Mouse (Mus musculus): Measurements from ENCODE around the gene Macrod2. TPM values are rescaled to one million over a fixed set of nuclear protein-coding genes. Genes with fewer than 3 reads are reported as not detected.

Macrod2 gene
- polyA plus RNA-seq, 1 experiment from 2014 or later: 49.2 TPM

DNA sequence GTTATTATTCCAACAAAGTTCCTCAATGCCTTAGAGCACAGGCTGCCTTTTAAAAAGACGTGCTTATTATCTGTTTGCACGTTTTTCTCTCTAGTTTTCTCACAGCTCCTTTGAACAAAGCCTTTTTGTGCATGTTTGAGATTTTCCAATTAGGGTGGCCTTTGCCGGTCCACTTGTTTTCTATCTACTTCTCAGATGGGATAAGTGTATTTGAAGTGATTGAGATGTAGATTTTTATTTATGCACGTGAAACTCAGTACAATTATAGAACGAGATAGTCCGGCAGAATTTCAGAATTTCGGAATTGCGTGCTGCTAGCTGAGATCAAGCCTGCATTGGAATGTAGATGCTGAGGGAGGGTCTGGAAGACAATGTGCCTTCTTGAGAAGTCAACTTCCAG is 138.5 kb downstream of the Macrod2 start:
- no peak overlapping the region for H3K4me3 ChIP-seq (ENCODE audit: low read depth, low read length)
- no peaks in the 10 kb centered on the region for H3K27me3 ChIP-seq (replicated peaks; ENCODE audit: control insufficient read depth, insufficient read depth, low read length)
- ATAC-seq (no peak), DNase-seq (ENCODE audit: low spot score) (peak; percentile 31)
- H3K4me1 ChIP-seq (ENCODE audit: control insufficient read depth, insufficient read depth, low read length): peaks cover 7% of the 10 kb centered on the region; the same call in 1 of the 2 replicates
- H3K9me3 ChIP-seq (replicated peaks; ENCODE audit: control insufficient read depth, low read length): no peaks in the 10 kb centered on the region
- no peak overlapping the region; the same call in 1 of the 2 replicates for H3K9ac ChIP-seq (ENCODE audit: low read length)
- no peaks in the 10 kb centered on the region for H3K36me3 ChIP-seq (ENCODE audit: control insufficient read depth, insufficient read depth, low read length)
- H3K27ac ChIP-seq (ENCODE audit: low read depth, low read length): no peak overlapping the region
- H3K4me2 ChIP-seq (ENCODE audit: low read length): peak overlapping the region; percentile 31
- WGBS: 2% methylated on average over 8 of the region's 8 CpGs

DNA sequence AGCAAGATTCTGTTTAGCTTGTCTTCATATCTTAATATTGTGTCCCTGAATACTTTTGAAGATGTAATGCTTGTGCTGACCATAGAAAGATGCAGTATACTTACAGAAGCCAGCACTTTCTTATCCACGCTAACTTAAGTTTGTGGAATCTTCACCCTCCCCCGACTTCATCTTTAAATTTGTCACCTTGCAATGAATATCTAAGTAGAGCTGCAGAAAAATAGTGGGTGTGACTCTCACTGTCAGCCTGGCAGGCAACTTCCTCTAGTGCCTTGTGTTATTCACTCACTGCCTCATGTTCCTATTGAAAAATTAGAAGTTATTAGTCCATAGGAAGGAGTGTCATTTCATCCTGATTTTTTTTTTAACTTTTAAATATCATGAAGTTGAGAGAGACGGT is 139.5 kb downstream of the Macrod2 start:
- DNase-seq (ENCODE audit: low spot score) (no peak), ATAC-seq (no peak)
- no peaks in the 10 kb centered on the region for H3K36me3 ChIP-seq (ENCODE audit: control insufficient read depth, insufficient read depth, low read length)
- no peaks in the 10 kb centered on the region for H3K27me3 ChIP-seq (replicated peaks; ENCODE audit: control insufficient read depth, insufficient read depth, low read length)
- WGBS: 92% methylated on average over 3 of the region's 3 CpGs
- H3K9me3 ChIP-seq (replicated peaks; ENCODE audit: control insufficient read depth, low read length): no peaks in the 10 kb centered on the region
- no peak overlapping the region for H3K27ac ChIP-seq (ENCODE audit: low read depth, low read length)
- H3K9ac ChIP-seq (ENCODE audit: low read length): no peak overlapping the region
- no peak overlapping the region for H3K4me2 ChIP-seq (ENCODE audit: low read length)
- H3K4me1 ChIP-seq (ENCODE audit: control insufficient read depth, insufficient read depth, low read length): peaks cover 7% of the 10 kb centered on the region; the same call in 1 of the 2 replicates
- no peak overlapping the region for H3K4me3 ChIP-seq (ENCODE audit: low read depth, low read length)

DNA sequence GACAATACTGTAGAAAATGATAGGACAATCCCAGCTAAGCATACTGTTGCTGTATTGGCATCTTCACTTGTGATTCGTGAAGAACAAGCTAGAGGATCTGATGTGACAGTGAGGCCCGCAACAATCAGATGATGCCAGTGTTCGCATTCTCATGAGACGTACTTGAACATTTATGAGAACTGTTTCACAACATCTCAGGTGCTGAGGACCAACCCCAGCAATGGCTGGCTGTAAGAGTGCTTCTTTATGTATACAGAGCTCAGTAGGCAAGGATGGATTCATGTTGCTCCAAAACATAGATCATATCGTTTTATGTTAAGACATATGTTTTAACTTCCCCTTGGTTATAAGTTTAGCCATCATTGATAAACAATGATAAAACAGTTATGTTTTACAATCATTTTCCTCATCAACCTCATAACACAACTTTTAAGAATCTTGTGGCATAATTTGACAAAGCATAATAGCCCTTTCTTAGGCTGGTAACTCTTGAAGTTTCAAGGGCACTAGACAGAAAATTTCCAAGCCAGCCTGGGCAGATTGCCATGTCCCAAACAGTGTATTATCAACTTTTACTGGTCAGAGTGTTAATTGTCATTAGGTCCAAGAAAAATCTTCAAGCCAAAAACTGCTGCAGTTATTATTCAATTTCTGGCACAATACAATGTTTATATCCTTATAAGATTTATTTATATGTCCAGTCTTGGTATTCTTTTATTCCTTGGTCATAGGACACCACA is 140.9 kb downstream of the Macrod2 start:
- Histone ChIP-seq H3K4me1 (ENCODE audit: control insufficient read depth, insufficient read depth, low read length) (peaks cover 7% of the 10 kb centered on the region; the same call in 1 of the 2 replicates), H3K36me3 (ENCODE audit: control insufficient read depth, insufficient read depth, low read length) (no peaks in the 10 kb centered on the region), H3K9ac (ENCODE audit: low read length) (no peak overlapping the region), H3K9me3 (replicated peaks; ENCODE audit: control insufficient read depth, low read length) (no peaks in the 10 kb centered on the region), H3K27ac (ENCODE audit: low read depth, low read length) (no peak overlapping the region), H3K4me2 (ENCODE audit: low read length) (no peak overlapping the region), H3K4me3 (ENCODE audit: low read depth, low read length) (no peak overlapping the region), H3K27me3 (replicated peaks; ENCODE audit: control insufficient read depth, insufficient read depth, low read length) (no peaks in the 10 kb centered on the region)
- no peak for ATAC-seq
- DNase-seq (ENCODE audit: low spot score): peak; percentile 30
- WGBS: 93% methylated on average over 5 of the region's 5 CpGs

DNA sequence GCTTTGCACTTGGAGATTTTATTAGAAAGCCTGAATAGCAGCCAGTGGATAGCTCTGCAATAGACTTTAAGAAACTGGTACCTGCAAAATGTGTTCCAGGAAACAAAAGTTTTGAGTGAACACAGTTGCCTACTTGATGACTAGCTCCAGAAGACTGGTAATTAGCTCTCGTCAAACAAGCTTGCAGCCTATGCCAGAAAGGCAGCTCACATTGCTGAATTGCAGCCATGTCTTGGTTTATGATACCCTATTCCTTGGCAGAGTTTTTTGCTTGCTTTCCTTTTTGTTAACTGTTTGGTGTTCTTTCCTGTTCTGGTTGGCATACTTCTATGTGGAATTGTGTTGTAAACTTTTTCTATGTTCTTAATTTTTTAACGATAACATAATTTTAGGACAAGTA is 154.2 kb downstream of the Macrod2 start:
- 50% methylated on average over 2 of the region's 2 CpGs for WGBS
- no peak for ATAC-seq
- DNase-seq (ENCODE audit: low spot score): peak; percentile 66
- no peak overlapping the region for H3K27ac ChIP-seq (ENCODE audit: low read depth, low read length)
- no peaks in the 10 kb centered on the region for H3K4me1 ChIP-seq (ENCODE audit: control insufficient read depth, insufficient read depth, low read length)
- no peaks in the 10 kb centered on the region for H3K27me3 ChIP-seq (replicated peaks; ENCODE audit: control insufficient read depth, insufficient read depth, low read length)
- no peak overlapping the region for H3K9ac ChIP-seq (ENCODE audit: low read length)
- H3K4me3 ChIP-seq (ENCODE audit: low read depth, low read length): no peak overlapping the region
- no peaks in the 10 kb centered on the region for H3K9me3 ChIP-seq (replicated peaks; ENCODE audit: control insufficient read depth, low read length)
- no peaks in the 10 kb centered on the region for H3K36me3 ChIP-seq (ENCODE audit: control insufficient read depth, insufficient read depth, low read length)
- no peak overlapping the region for H3K4me2 ChIP-seq (ENCODE audit: low read length)

DNA sequence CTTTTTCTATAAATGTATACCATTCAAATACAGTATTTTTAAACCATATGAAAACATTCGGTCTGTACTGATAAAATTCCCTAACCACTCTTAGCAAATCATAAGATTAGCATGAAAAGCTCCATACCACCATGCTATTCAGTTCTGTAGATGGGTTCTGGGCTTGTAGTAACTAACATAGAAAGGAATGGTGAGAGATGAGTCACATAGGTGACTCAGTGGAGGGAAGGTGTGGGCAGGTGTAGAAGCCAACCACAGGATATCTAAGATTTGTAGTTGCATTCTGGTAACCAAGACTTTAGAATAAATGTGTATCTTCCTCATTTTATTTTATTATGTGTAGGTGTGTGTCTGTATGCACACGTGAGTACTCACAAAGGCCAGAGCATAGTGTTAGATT is 166.3 kb downstream of the Macrod2 start:
- Histone ChIP-seq H3K27ac (ENCODE audit: low read depth, low read length) (no peak overlapping the region), H3K9ac (ENCODE audit: low read length) (no peak overlapping the region), H3K4me1 (ENCODE audit: control insufficient read depth, insufficient read depth, low read length) (no peaks in the 10 kb centered on the region), H3K4me2 (ENCODE audit: low read length) (no peak overlapping the region), H3K4me3 (ENCODE audit: low read depth, low read length) (no peak overlapping the region), H3K9me3 (replicated peaks; ENCODE audit: control insufficient read depth, low read length) (no peaks in the 10 kb centered on the region), H3K27me3 (replicated peaks; ENCODE audit: control insufficient read depth, insufficient read depth, low read length) (no peaks in the 10 kb centered on the region), H3K36me3 (ENCODE audit: control insufficient read depth, insufficient read depth, low read length) (no peaks in the 10 kb centered on the region)
- no peak for ATAC-seq
- DNase-seq (ENCODE audit: low spot score): no peak
- 86% methylated on average over 2 of the region's 2 CpGs for WGBS

DNA sequence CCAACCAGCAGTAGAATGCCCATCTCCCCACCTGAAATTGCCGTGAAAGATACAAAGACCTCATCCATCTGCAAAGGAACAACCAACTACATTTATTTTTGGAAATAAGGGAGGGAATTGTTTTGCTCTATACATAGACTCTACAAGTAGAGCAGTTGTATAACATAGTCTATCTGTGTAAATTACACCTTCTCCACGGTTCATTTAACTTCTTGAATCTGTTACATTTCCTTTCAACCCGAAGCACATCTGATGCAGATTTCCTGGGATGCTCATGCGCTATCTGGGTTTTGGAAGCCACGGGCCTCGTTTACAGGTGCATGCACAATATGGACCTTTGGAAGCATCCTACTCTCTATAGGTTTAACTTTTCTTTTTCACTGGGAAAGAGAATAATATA is 175.8 kb downstream of the Macrod2 start:
- Histone ChIP-seq H3K9me3 (replicated peaks; ENCODE audit: control insufficient read depth, low read length) (no peaks in the 10 kb centered on the region), H3K4me1 (ENCODE audit: control insufficient read depth, insufficient read depth, low read length) (no peaks in the 10 kb centered on the region), H3K4me3 (ENCODE audit: low read depth, low read length) (no peak overlapping the region), H3K36me3 (ENCODE audit: control insufficient read depth, insufficient read depth, low read length) (no peaks in the 10 kb centered on the region), H3K9ac (ENCODE audit: low read length) (no peak overlapping the region), H3K27ac (ENCODE audit: low read depth, low read length) (no peak overlapping the region), H3K4me2 (ENCODE audit: low read length) (no peak overlapping the region), H3K27me3 (replicated peaks; ENCODE audit: control insufficient read depth, insufficient read depth, low read length) (no peaks in the 10 kb centered on the region)
- ATAC-seq: no peak
- DNase-seq (ENCODE audit: low spot score): no peak
- WGBS: 77% methylated on average over 6 of the region's 6 CpGs

DNA sequence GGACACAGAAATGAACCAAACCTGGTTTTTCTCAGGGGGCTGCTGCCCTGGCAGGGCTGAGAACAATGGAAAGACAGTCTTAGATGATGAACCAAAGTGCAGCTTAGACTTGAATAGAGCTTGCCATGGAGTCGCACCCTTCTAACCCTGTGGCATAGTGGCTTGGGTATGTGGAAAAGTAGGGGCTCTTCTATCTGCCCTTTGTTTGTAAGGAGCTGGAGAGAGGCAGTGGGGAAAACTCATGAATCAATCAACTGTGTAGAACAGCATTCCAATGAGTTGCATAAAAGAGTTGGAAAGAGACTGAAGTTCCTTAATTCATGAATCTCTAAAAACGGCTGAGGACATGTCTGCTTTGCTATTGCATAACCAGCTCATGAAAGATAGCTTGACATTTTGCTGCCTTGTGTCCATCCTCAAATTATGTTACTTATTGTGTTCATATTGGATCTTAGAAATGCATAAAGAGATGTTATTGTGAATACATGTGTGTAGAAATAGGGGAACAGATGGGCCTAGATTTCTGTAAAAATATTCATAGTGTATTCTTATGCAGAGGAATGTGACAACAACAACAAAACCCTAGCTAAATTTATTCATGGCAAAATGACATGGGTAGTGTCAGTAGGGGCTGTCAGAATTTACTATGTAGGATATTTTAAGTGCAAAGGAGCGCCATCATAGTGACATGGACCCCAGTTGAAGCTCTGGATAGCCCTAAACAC is 197.6 kb downstream of the Macrod2 start:
- WGBS: 61% methylated on average over 3 of the region's 3 CpGs
- no peak overlapping the region for H3K4me3 ChIP-seq (ENCODE audit: low read depth, low read length)
- no peaks in the 10 kb centered on the region for H3K4me1 ChIP-seq (ENCODE audit: control insufficient read depth, insufficient read depth, low read length)
- ATAC-seq (no peak), DNase-seq (ENCODE audit: low spot score) (peak; percentile 30)
- H3K4me2 ChIP-seq (ENCODE audit: low read length): no peak overlapping the region
- no peaks in the 10 kb centered on the region for H3K9me3 ChIP-seq (replicated peaks; ENCODE audit: control insufficient read depth, low read length)
- H3K27me3 ChIP-seq (replicated peaks; ENCODE audit: control insufficient read depth, insufficient read depth, low read length): no peaks in the 10 kb centered on the region
- H3K36me3 ChIP-seq (ENCODE audit: control insufficient read depth, insufficient read depth, low read length): no peaks in the 10 kb centered on the region
- no peak overlapping the region for H3K27ac ChIP-seq (ENCODE audit: low read depth, low read length)
- H3K9ac ChIP-seq (ENCODE audit: low read length): no peak overlapping the region

DNA sequence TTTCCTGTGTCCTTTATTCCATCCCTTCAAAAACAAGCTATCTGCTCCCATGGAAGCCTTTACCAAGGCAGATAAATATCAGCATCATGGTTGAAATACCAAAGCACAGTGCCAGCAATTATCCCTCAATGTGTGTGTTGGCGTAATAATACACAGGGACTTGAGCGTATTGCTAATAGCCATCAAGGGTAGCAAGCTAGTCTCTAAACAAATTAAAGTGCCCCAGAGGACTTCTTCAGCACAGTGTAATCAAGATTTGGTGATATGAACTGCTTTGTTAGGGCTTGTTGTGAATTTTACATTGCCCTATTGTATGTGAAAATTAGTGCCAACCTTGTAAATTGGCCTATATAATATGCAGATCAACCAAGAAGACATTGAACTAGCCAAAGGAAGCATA is 201.8 kb downstream of the Macrod2 start:
- no peaks in the 10 kb centered on the region for H3K4me1 ChIP-seq (ENCODE audit: control insufficient read depth, insufficient read depth, low read length)
- H3K36me3 ChIP-seq (ENCODE audit: control insufficient read depth, insufficient read depth, low read length): no peaks in the 10 kb centered on the region
- H3K9me3 ChIP-seq (replicated peaks; ENCODE audit: control insufficient read depth, low read length): no peaks in the 10 kb centered on the region
- no peak for DNase-seq (ENCODE audit: low spot score)
- 83% methylated on average over 2 of the region's 2 CpGs for WGBS
- no peak overlapping the region for H3K4me3 ChIP-seq (ENCODE audit: low read depth, low read length)
- no peak overlapping the region for H3K27ac ChIP-seq (ENCODE audit: low read depth, low read length)
- no peak overlapping the region for H3K4me2 ChIP-seq (ENCODE audit: low read length)
- ATAC-seq: no peak
- H3K27me3 ChIP-seq (replicated peaks; ENCODE audit: control insufficient read depth, insufficient read depth, low read length): no peaks in the 10 kb centered on the region
- H3K9ac ChIP-seq (ENCODE audit: low read length): no peak overlapping the region

DNA sequence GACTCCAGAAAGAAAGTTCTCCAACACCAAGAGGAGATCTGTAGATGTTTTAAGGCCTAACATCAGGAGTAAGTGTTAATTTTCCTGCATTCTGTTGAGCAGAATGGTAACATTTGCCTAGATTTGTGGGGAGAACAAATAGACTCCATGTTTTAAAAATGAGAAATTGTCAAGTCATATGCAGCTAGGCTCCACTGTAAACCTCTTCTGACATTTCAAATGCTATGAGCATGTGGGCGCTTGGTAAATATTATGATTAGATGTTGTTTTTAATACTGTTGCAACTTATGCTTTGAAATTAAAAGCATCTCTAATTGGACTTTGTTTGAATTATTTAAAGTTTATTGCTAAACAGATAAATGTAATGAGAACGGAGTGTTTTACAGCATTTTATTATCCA is 220.3 kb downstream of the Macrod2 start:
- no peak overlapping the region for H3K4me2 ChIP-seq (ENCODE audit: low read length)
- no peak overlapping the region for H3K4me3 ChIP-seq (ENCODE audit: low read depth, low read length)
- no peaks in the 10 kb centered on the region for H3K36me3 ChIP-seq (ENCODE audit: control insufficient read depth, insufficient read depth, low read length)
- H3K9me3 ChIP-seq (replicated peaks; ENCODE audit: control insufficient read depth, low read length): no peaks in the 10 kb centered on the region
- WGBS: 90% methylated on average over 2 of the region's 2 CpGs
- H3K27me3 ChIP-seq (replicated peaks; ENCODE audit: control insufficient read depth, insufficient read depth, low read length): no peaks in the 10 kb centered on the region
- no peaks in the 10 kb centered on the region for H3K4me1 ChIP-seq (ENCODE audit: control insufficient read depth, insufficient read depth, low read length)
- H3K9ac ChIP-seq (ENCODE audit: low read length): no peak overlapping the region
- H3K27ac ChIP-seq (ENCODE audit: low read depth, low read length): no peak overlapping the region
- no peak for ATAC-seq
- DNase-seq (ENCODE audit: low spot score): peak; percentile 42

All from forebrain, embryonic 14.5 days (tissue).